Mouse (Mus musculus) heart, postnatal 0 days (tissue): ENCODE data around the gene Cdrt4.

ENCODE experiments used
- CTCF ChIP-seq: IDR thresholded peaks from 2 replicates; pipeline ENCODE4 v1.5.1; 2016; ENCODE audit warnings: antibody characterized with exemption, control low read depth, low read depth
- EP300 ChIP-seq: IDR thresholded peaks from 2 replicates; pipeline ENCODE4 v1.6.1; 2016; ENCODE audit warnings: antibody characterized with exemption, low read depth

DNA sequence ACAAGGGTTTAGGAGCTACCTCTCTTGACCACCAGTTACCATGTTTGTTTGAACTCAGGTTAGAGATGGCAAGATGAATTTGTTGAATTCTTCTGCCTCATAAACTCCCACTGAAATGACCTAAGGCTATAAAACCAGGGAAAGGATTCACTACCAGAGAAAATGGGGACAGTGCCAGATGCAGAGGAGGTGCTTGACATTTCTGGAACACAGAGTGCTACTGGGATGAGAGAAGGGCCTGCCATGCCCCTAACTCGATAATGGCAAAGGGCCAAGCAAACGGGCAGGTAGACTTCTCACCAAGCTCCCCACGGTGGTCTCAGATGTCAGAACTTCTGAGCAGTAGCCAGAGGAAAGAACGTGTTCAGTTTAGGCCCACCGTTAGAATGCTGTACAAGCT lies 39.8 kb downstream of the Cdrt4 start:
- TF ChIP-seq EP300 (no peak), CTCF (no peak)
